ENCODE assay signal across 17 mouse cellular contexts in genomic region chr16:92578915-92579653, GRCm38 (mm10).
DNase-seq lines count a peak whose midpoint lies in the region; ATAC-seq and TF ChIP-seq lines count a peak whose summit lies in the region.
"Had no signal": no experiment of that assay in that cellular context is flagged by ENCODE, and none has a peak within 500 bp of the region (broad histone marks: within the 10 kb centered on the region; RNA-seq: fewer than 3 reads in every experiment).

No protein-coding gene starts in this region.

- no peak for TF ChIP-seq CTCF in kidney, postnatal 0 days (IDR thresholded peaks at IDR 0.05; ENCODE audit: low read depth)
- TF ChIP-seq CTCF in testis, adult 2 months (IDR thresholded peaks at IDR 0.05; ENCODE audit: control insufficient read depth, insufficient read depth, insufficient replicate concordance, low read depth, low read length), result no peak

- H3K4me2 ChIP-seq in kidney, postnatal 0 days (ENCODE audit: low read length), result no peak overlapping the region
- H3K4me2 ChIP-seq: forebrain, embryonic 15.5 days; limb, embryonic 15.5 days; stomach, embryonic 15.5 days had no signal

- WGBS in kidney, postnatal 0 days, result 67% methylated on average over 7 of the region's 7 CpGs

- H3K4me1 ChIP-seq in kidney, postnatal 0 days (replicated peaks; ENCODE audit: insufficient read depth, low read length), result no peaks in the 10 kb centered on the region
- peaks cover 2% of the 10 kb centered on the region; the same call in 1 of the 2 replicates for H3K4me1 ChIP-seq in testis, adult 2 months (ENCODE audit: control insufficient read depth, insufficient read depth, low read length)
- H3K4me1 ChIP-seq: forebrain, embryonic 15.5 days; megakaryocyte, embryonic 14.5 days; stomach, embryonic 15.5 days had no signal

- no peaks in the 10 kb centered on the region for H3K27me3 ChIP-seq in kidney, postnatal 0 days (ENCODE audit: insufficient read depth, low read length)
- H3K27me3 ChIP-seq in testis, adult 2 months (ENCODE audit: control insufficient read depth, insufficient read depth, low read length), result no peaks in the 10 kb centered on the region
- H3K27me3 ChIP-seq: forebrain, embryonic 15.5 days; stomach, embryonic 15.5 days had no signal

- DNase-seq in adrenal gland, adult 8-10 months, result peak; percentile 9
- no peak for DNase-seq in adrenal gland, postnatal 4 days (ENCODE audit: low spot score in 2 of 2)
- DNase-seq in kidney, postnatal 0 days (ENCODE audit: low spot score), result peak; percentile 19
- DNase-seq in kidney, postnatal 25 days, result no peak
- DNase-seq in testis, postnatal 10 days (ENCODE audit: low spot score), result no peak
- DNase-seq in gastrocnemius, postnatal 10 days, result no peak
- DNase-seq in gastrocnemius, adult 8-10 months (ENCODE audit: low spot score in 2 of 2), result no peak
- DNase-seq: cerebellum, postnatal 25 days; kidney, adult 18-20 months; right cerebral cortex, postnatal 14 days; thymus, postnatal 14 days had no signal

- ATAC-seq in kidney, postnatal 0 days (replicated peaks; ENCODE audit: low FRiP score, low read depth), result no peak
- ATAC-seq: forebrain, embryonic 15.5 days; midbrain, embryonic 16.5 days had no signal

- no peak overlapping the region for H3K4me3 ChIP-seq in kidney, postnatal 0 days (replicated peaks; ENCODE audit: low read depth, low read length)
- no peak overlapping the region for H3K4me3 ChIP-seq in testis, adult 2 months (ENCODE audit: control insufficient read depth, low read depth, low read length)
- H3K4me3 ChIP-seq: forebrain, embryonic 15.5 days; limb, embryonic 15.5 days; megakaryocyte, embryonic 14.5 days; stomach, embryonic 15.5 days had no signal

- no peak for TF ChIP-seq POLR2A in testis, adult 2 months (IDR thresholded peaks at IDR 0.05; ENCODE audit: control insufficient read depth, low read depth, low read length)

- no peak overlapping the region for H3K27ac ChIP-seq in kidney, postnatal 0 days
- 0 out of 2 replicates have a peak overlapping the region, but pooled peaks have one; percentile 38 for H3K27ac ChIP-seq in testis, adult 2 months (ENCODE audit: control insufficient read depth, insufficient read depth, low read depth, low read length)
- H3K27ac ChIP-seq: forebrain, embryonic 15.5 days; limb, embryonic 15.5 days; stomach, embryonic 15.5 days had no signal

- H3K9ac ChIP-seq in kidney, postnatal 0 days (ENCODE audit: low read depth, low read length), result no peak overlapping the region
- H3K9ac ChIP-seq: forebrain, embryonic 15.5 days; limb, embryonic 15.5 days; stomach, embryonic 15.5 days had no signal

- no peaks in the 10 kb centered on the region for H3K9me3 ChIP-seq in kidney, postnatal 0 days (replicated peaks; ENCODE audit: low read length)
- H3K9me3 ChIP-seq: forebrain, embryonic 15.5 days; limb, embryonic 15.5 days; stomach, embryonic 15.5 days had no signal

- H3K36me3 ChIP-seq in kidney, postnatal 0 days (ENCODE audit: insufficient read depth, low read length), result no peaks in the 10 kb centered on the region
- no peaks in the 10 kb centered on the region for H3K36me3 ChIP-seq in testis, adult 2 months (ENCODE audit: control insufficient read depth, insufficient read depth, low read length)
- H3K36me3 ChIP-seq: forebrain, embryonic 15.5 days; limb, embryonic 15.5 days; stomach, embryonic 15.5 days had no signal

Comparison
In these comparisons a context has a peak if more than half of its experiments do, and no peak if none do; other contexts are left out.
1. DNase-seq: peak in adrenal gland, adult 8-10 months (single experiment) and kidney, postnatal 0 days (single experiment); none in adrenal gland, postnatal 4 days (0 of 2), kidney, postnatal 25 days (0 of 2), testis, postnatal 10 days (single experiment), gastrocnemius, postnatal 10 days (single experiment) and gastrocnemius, adult 8-10 months (0 of 2).